7 mouse cellular contexts compared by ENCODE assay signal in genomic region chr4:119105704-119106103, GRCm38 (mm10). TPM values are rescaled to one million over a fixed set of nuclear protein-coding genes. Genes with fewer than 3 reads are reported as not detected.
DNase-seq lines count a peak whose midpoint lies in the region; ATAC-seq lines count a peak whose summit lies in the region.

No protein-coding gene starts in this region.

- no peaks in the 10 kb centered on the region for H3K36me3 ChIP-seq in hindbrain, embryonic 16.5 days (ENCODE audit: control insufficient read depth, insufficient read depth, low read length)
- no peaks in the 10 kb centered on the region for H3K36me3 ChIP-seq in limb, embryonic 12.5 days
- H3K36me3 ChIP-seq in midbrain, embryonic 13.5 days, result no peaks in the 10 kb centered on the region

- DNase-seq in Muller cell, postnatal 12 days (ENCODE audit: inconsistent ontology term), result peak; percentile 75
- peak; percentile 61 for DNase-seq in c-Kit-positive CD71-positive TER-119-negative erythroid progenitor cells, embryonic 14.5 days (ENCODE audit: low read depth)
- DNase-seq in frontal cortex, postnatal 14 days (ENCODE audit: low spot score in 2 of 2), result peak; percentile 48 to 50
- peak; percentile 71 to 73 for DNase-seq in spleen, adult 18-20 months

- H3K9ac ChIP-seq in hindbrain, embryonic 16.5 days (ENCODE audit: low read depth, low read length), result peak overlapping the region; percentile 67
- H3K9ac ChIP-seq in limb, embryonic 12.5 days (replicated peaks), result peak overlapping the region; percentile 42; the same call in 1 of the 2 replicates
- peak overlapping the region; percentile 69 for H3K9ac ChIP-seq in midbrain, embryonic 13.5 days (replicated peaks)

- H3K9me3 ChIP-seq in hindbrain, embryonic 16.5 days (ENCODE audit: control insufficient read depth, low read length), result no peaks in the 10 kb centered on the region
- no peaks in the 10 kb centered on the region for H3K9me3 ChIP-seq in limb, embryonic 12.5 days
- no peaks in the 10 kb centered on the region for H3K9me3 ChIP-seq in midbrain, embryonic 13.5 days

- H3K27ac ChIP-seq in hindbrain, embryonic 16.5 days (ENCODE audit: low read depth, low read length), result peak overlapping the region; percentile 57; the same call in 1 of the 2 replicates
- H3K27ac ChIP-seq in limb, embryonic 12.5 days, result peak overlapping the region; percentile 84
- peak overlapping the region; percentile 7; the same call in 1 of the 2 replicates for H3K27ac ChIP-seq in midbrain, embryonic 13.5 days

- H3K4me1 ChIP-seq in hindbrain, embryonic 16.5 days (ENCODE audit: control insufficient read depth, insufficient read depth, low read depth, low read length), result peaks cover 19% of the 10 kb centered on the region
- peaks cover 47% of the 10 kb centered on the region for H3K4me1 ChIP-seq in limb, embryonic 12.5 days (replicated peaks)
- H3K4me1 ChIP-seq in midbrain, embryonic 13.5 days (replicated peaks), result peaks cover 32% of the 10 kb centered on the region

- under 1% methylated on average over 18 of the region's 18 CpGs for WGBS in hindbrain, embryonic 16.5 days
- WGBS in limb, embryonic 12.5 days, result under 1% methylated on average over 18 of the region's 18 CpGs
- under 1% methylated on average over 18 of the region's 18 CpGs for WGBS in midbrain, embryonic 13.5 days

- H3K4me2 ChIP-seq in hindbrain, embryonic 16.5 days (ENCODE audit: low read length), result peak overlapping the region; percentile 82
- H3K4me2 ChIP-seq in limb, embryonic 12.5 days, result peak overlapping the region; percentile 61
- H3K4me2 ChIP-seq in midbrain, embryonic 13.5 days (replicated peaks), result peak overlapping the region; percentile 73

- H3K27me3 ChIP-seq in hindbrain, embryonic 16.5 days (replicated peaks; ENCODE audit: control insufficient read depth, insufficient read depth, low read length), result no peaks in the 10 kb centered on the region
- H3K27me3 ChIP-seq in limb, embryonic 12.5 days, result no peaks in the 10 kb centered on the region
- H3K27me3 ChIP-seq in midbrain, embryonic 13.5 days, result no peaks in the 10 kb centered on the region

- peak; percentile 40 for ATAC-seq in hindbrain, embryonic 16.5 days
- ATAC-seq in limb, embryonic 12.5 days (ENCODE audit: insufficient number of reproducible peaks, insufficient read depth, low FRiP score, low TSS enrichment, low read depth), result peak; percentile 58; the same call in 1 of the 2 replicates
- peak; percentile 15; the same call in 1 of the 2 replicates for ATAC-seq in midbrain, embryonic 13.5 days

- H3K4me3 ChIP-seq in hindbrain, embryonic 16.5 days (ENCODE audit: low read length), result peak overlapping the region; percentile 44
- peak overlapping the region; percentile 32 for H3K4me3 ChIP-seq in limb, embryonic 12.5 days (replicated peaks)
- peak overlapping the region; percentile 38 for H3K4me3 ChIP-seq in midbrain, embryonic 13.5 days (replicated peaks)

RNA-seq across cellular contexts. Expression of gene Slc2a1, which starts 2.8 kb away (rescaled TPM):
- 100 and 106 TPM in 2 replicates for polyA plus RNA-seq in hindbrain, embryonic 16.5 days (2015; fragmentation: Nextera tagmentation; extraction: Ambion mirVana)
- polyA plus RNA-seq in limb, embryonic 12.5 days (2016; fragmentation: Nextera tagmentation; extraction: Ambion mirVana), result 98.1 and 100 TPM in 2 replicates
- polyA plus RNA-seq in midbrain, embryonic 13.5 days (2015; fragmentation: Nextera tagmentation; extraction: Ambion mirVana), result 88.6 and 104 TPM in 2 replicates

Comparison
In these comparisons a context has a peak if more than half of its experiments do, and no peak if none do; other contexts are left out.
1. Peak in every context shown above with its lines: DNase-seq, ATAC-seq, H3K4me3 ChIP-seq and H3K27ac ChIP-seq.
2. H3K27ac ChIP-seq: peak in every context shown above with its lines; median percentile 84 in limb, embryonic 12.5 days; 57 in hindbrain, embryonic 16.5 days; 7 in midbrain, embryonic 13.5 days.